Comparison of ENCODE assay signal across 8 mouse cellular contexts in the genomic region with DNA sequence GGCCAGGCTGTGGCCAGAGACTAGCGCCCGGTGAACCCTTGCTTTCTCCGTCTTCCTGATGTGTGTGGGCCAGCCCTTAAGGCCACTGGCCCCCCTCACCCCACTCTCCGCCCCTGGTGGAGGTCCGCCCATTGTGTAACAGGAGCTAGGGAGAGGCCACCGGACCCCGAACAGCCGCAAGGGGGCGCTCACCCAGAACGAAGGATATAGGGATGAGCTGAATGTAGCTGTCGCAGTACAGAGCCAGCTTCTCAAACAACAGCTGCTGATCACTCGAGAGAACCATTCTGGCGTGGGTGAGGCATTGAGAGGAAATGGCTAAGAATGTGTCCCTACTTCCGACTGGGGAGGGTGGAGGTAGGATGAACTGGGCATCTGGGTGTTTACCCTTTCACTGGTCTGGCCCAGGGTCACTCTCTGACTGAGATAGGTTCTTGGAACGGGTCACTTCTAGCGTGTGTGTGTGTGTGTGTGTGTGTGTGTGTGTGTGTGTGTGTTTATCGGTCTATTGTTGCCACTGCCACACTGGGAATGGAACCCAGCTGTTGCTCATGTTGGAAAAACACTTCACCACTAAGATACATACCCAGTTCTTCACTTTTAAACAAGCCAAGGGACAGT. TPM values are rescaled to one million over a fixed set of nuclear protein-coding genes. Genes with fewer than 3 reads are reported as not detected.
A peak's percentile ranks its signal among the peaks of the same experiment; 100 is the strongest.
DNase-seq lines count a peak whose midpoint lies in the region; ATAC-seq and TF ChIP-seq lines count a peak whose summit lies in the region.

No protein-coding gene starts in this region.

- peak overlapping the region; percentile 50 for H3K9ac ChIP-seq in forebrain, embryonic 12.5 days
- H3K9ac ChIP-seq in heart, embryonic 16.5 days (ENCODE audit: low read length) = 0 out of 2 replicates have a peak overlapping the region, but pooled peaks have one; percentile 12
- H3K9ac ChIP-seq in liver, embryonic 14.5 days (replicated peaks) = no peak overlapping the region
- no peak overlapping the region for H3K9ac ChIP-seq in stomach, embryonic 15.5 days

- H3K4me3 ChIP-seq in forebrain, embryonic 12.5 days (replicated peaks) = peak overlapping the region; percentile 37
- H3K4me3 ChIP-seq in heart, embryonic 16.5 days (ENCODE audit: low read length) = peak overlapping the region; percentile 23
- peak overlapping the region in 1 of 2 experiments; percentile 13; a peak in 1 of 4 replicates for H3K4me3 ChIP-seq in liver, embryonic 14.5 days (ENCODE audit: insufficient read depth in 1 of 2, low read depth in 2 of 2, low read length in 2 of 2)
- peak overlapping the region; percentile 20 for H3K4me3 ChIP-seq in stomach, embryonic 15.5 days (replicated peaks)

- peak; percentile 92 for TF ChIP-seq CTCF in liver, embryonic 14.5 days (IDR thresholded peaks at IDR 0.05; ENCODE audit: low read depth)

- ATAC-seq in CD4-positive, CD25-positive, alpha-beta regulatory T cell, adult 4 months = peak; percentile 72
- peak; percentile 89 for ATAC-seq in forebrain, embryonic 12.5 days (ENCODE audit: low FRiP score)
- ATAC-seq in heart, embryonic 16.5 days (replicated peaks; ENCODE audit: extremely low read depth, insufficient read depth, low FRiP score) = peak; percentile 69
- ATAC-seq in liver, embryonic 14.5 days (ENCODE audit: insufficient read depth) = peak; percentile 40
- peak; percentile 79 for ATAC-seq in stomach, embryonic 15.5 days (ENCODE audit: insufficient read depth, low FRiP score, low read depth)

- H3K9me3 ChIP-seq in forebrain, embryonic 12.5 days = no peaks in the 10 kb centered on the region
- no peaks in the 10 kb centered on the region for H3K9me3 ChIP-seq in heart, embryonic 16.5 days (replicated peaks; ENCODE audit: control insufficient read depth, low read length)
- H3K9me3 ChIP-seq in liver, embryonic 14.5 days (ENCODE audit: control insufficient read depth, low read length) = no peaks in the 10 kb centered on the region
- no peaks in the 10 kb centered on the region for H3K9me3 ChIP-seq in stomach, embryonic 15.5 days

- no peak overlapping the region for H3K27ac ChIP-seq in forebrain, embryonic 12.5 days
- H3K27ac ChIP-seq in heart, embryonic 16.5 days (ENCODE audit: low read length) = no peak overlapping the region
- H3K27ac ChIP-seq in liver, embryonic 14.5 days = no peak overlapping the region
- H3K27ac ChIP-seq in stomach, embryonic 15.5 days = no peak overlapping the region

- H3K4me2 ChIP-seq in forebrain, embryonic 12.5 days = peak overlapping the region; percentile 58
- H3K4me2 ChIP-seq in heart, embryonic 16.5 days (ENCODE audit: low read depth, low read length) = peak overlapping the region; percentile 56
- peak overlapping the region; percentile 46 for H3K4me2 ChIP-seq in liver, embryonic 14.5 days (ENCODE audit: low read depth)
- peak overlapping the region; percentile 49 for H3K4me2 ChIP-seq in stomach, embryonic 15.5 days

- H3K27me3 ChIP-seq in forebrain, embryonic 12.5 days = peaks cover 9% of the 10 kb centered on the region; the same call in 1 of the 2 replicates
- no peaks in the 10 kb centered on the region for H3K27me3 ChIP-seq in heart, embryonic 16.5 days (ENCODE audit: control insufficient read depth, insufficient read depth, low read length)
- H3K27me3 ChIP-seq in liver, embryonic 14.5 days (ENCODE audit: control insufficient read depth, insufficient read depth, low read length) = no peaks in the 10 kb centered on the region
- no peaks in the 10 kb centered on the region for H3K27me3 ChIP-seq in stomach, embryonic 15.5 days (replicated peaks)

- H3K4me1 ChIP-seq in forebrain, embryonic 12.5 days = peaks cover 8% of the 10 kb centered on the region; the same call in 1 of the 2 replicates
- H3K4me1 ChIP-seq in heart, embryonic 16.5 days (ENCODE audit: control insufficient read depth, insufficient read depth, low read length) = 0 out of 2 replicates have a peak, but pooled peaks cover 2% of the 10 kb centered on the region
- peaks cover 14 to 30% of the 10 kb centered on the region in 2 experiments for H3K4me1 ChIP-seq in liver, embryonic 14.5 days (replicated peaks; ENCODE audit: control insufficient read depth in 2 of 2, insufficient read depth in 2 of 2, low read length in 1 of 2)
- peaks cover 11% of the 10 kb centered on the region; the same call in 1 of the 2 replicates for H3K4me1 ChIP-seq in stomach, embryonic 15.5 days

- peak; percentile 76 for DNase-seq in c-Kit-positive CD71-positive TER-119-positive erythroid progenitor cells, embryonic 14.5 days (ENCODE audit: low spot score)
- peak; percentile 91 to 93 for DNase-seq in kidney, postnatal 25 days
- no peak for DNase-seq in liver, embryonic 14.5 days (ENCODE audit: low read depth in 3 of 3, low spot score in 3 of 3)
- DNase-seq in neural tube, embryonic 10.5 days (ENCODE audit: extremely low spot score, low spot score) = peak; percentile 97

- no peaks in the 10 kb centered on the region for H3K36me3 ChIP-seq in forebrain, embryonic 12.5 days (replicated peaks)
- H3K36me3 ChIP-seq in heart, embryonic 16.5 days (ENCODE audit: control insufficient read depth, insufficient read depth) = no peaks in the 10 kb centered on the region
- no peaks in the 10 kb centered on the region for H3K36me3 ChIP-seq in liver, embryonic 14.5 days (replicated peaks; ENCODE audit: control insufficient read depth, insufficient read depth, low read depth)
- H3K36me3 ChIP-seq in stomach, embryonic 15.5 days = no peaks in the 10 kb centered on the region

- no peak for TF ChIP-seq EP300 in liver, embryonic 14.5 days (IDR thresholded peaks at IDR 0.05; ENCODE audit: low read depth)

- 6% methylated on average over 17 of the region's 17 CpGs for WGBS in forebrain, embryonic 12.5 days
- 2% methylated on average over 17 of the region's 17 CpGs for whole genome bisulfite sequencing in heart, embryonic 16.5 days
- 7% methylated on average over 17 of the region's 17 CpGs for WGBS in liver, embryonic 14.5 days (ENCODE audit: insufficient replicate concordance)
- WGBS in stomach, embryonic 15.5 days = 7% methylated on average over 17 of the region's 17 CpGs

RNA-seq across cellular contexts. Expression of a gene that starts 8.3 kb away (rescaled TPM):
- under 1 TPM; 0.29 to 0.31 TPM for polyA plus RNA-seq in CD4-positive, CD25-positive, alpha-beta regulatory T cell, adult 4 months (2017; shearing (Covaris generic))
- 1.1 and 1.4 TPM in 2 replicates for polyA plus RNA-seq in forebrain, embryonic 12.5 days (2016; fragmentation: Nextera tagmentation; extraction: Ambion mirVana)
- 0.28 and 0.30 TPM in 2 replicates for polyA plus RNA-seq in heart, embryonic 16.5 days (2015; fragmentation: Nextera tagmentation; extraction: Ambion mirVana)
- 0.08 TPM in 1 of 2 replicates, not detected in the other for polyA plus RNA-seq in liver, embryonic 14.5 days (2012; rRNA removed)
- polyA plus RNA-seq in liver, embryonic 14.5 days (2014; fragmentation: Nextera tagmentation; extraction: Ambion mirVana) = 0.09 and 0.10 TPM in 2 replicates
- polyA plus RNA-seq in stomach, embryonic 15.5 days (2015; fragmentation: Nextera tagmentation; extraction: Ambion mirVana) = 0.80 TPM in 2 replicates

RNA-seq across cellular contexts. Expression of a gene that starts 8.3 kb away (rescaled TPM):
- polyA plus RNA-seq in CD4-positive, CD25-positive, alpha-beta regulatory T cell, adult 4 months (2017; shearing (Covaris generic)) = not detected
- 19.0 and 22.7 TPM in 2 replicates for polyA plus RNA-seq in forebrain, embryonic 12.5 days (2016; fragmentation: Nextera tagmentation; extraction: Ambion mirVana)
- polyA plus RNA-seq in heart, embryonic 16.5 days (2015; fragmentation: Nextera tagmentation; extraction: Ambion mirVana) = 22.1 and 24.0 TPM in 2 replicates
- polyA plus RNA-seq in liver, embryonic 14.5 days (2012; rRNA removed) = 116 and 122 TPM in 2 replicates
- polyA plus RNA-seq in liver, embryonic 14.5 days (2014; fragmentation: Nextera tagmentation; extraction: Ambion mirVana) = 240 and 255 TPM in 2 replicates
- 29.8 and 40.7 TPM in 2 replicates for polyA plus RNA-seq in stomach, embryonic 15.5 days (2015; fragmentation: Nextera tagmentation; extraction: Ambion mirVana)

RNA-seq across cellular contexts. Expression of a gene that starts 12.7 kb away (rescaled TPM):
- polyA plus RNA-seq in CD4-positive, CD25-positive, alpha-beta regulatory T cell, adult 4 months (2017; shearing (Covaris generic)) = 1,000 to 10,000 TPM; 2,170 to 2,387 TPM
- 1,239 and 1,358 TPM in 2 replicates for polyA plus RNA-seq in forebrain, embryonic 12.5 days (2016; fragmentation: Nextera tagmentation; extraction: Ambion mirVana)
- 1,934 and 2,252 TPM in 2 replicates for polyA plus RNA-seq in heart, embryonic 16.5 days (2015; fragmentation: Nextera tagmentation; extraction: Ambion mirVana)
- 1,645 and 1,653 TPM in 2 replicates for polyA plus RNA-seq in liver, embryonic 14.5 days (2012; rRNA removed)
- polyA plus RNA-seq in liver, embryonic 14.5 days (2014; fragmentation: Nextera tagmentation; extraction: Ambion mirVana) = 3,787 and 3,976 TPM in 2 replicates
- polyA plus RNA-seq in stomach, embryonic 15.5 days (2015; fragmentation: Nextera tagmentation; extraction: Ambion mirVana) = 1,700 and 1,987 TPM in 2 replicates

RNA-seq across cellular contexts. Expression of a gene that starts 48.2 kb away (rescaled TPM):
- not detected for polyA plus RNA-seq in CD4-positive, CD25-positive, alpha-beta regulatory T cell, adult 4 months (2017; shearing (Covaris generic))
- 5.6 and 7.4 TPM in 2 replicates for polyA plus RNA-seq in forebrain, embryonic 12.5 days (2016; fragmentation: Nextera tagmentation; extraction: Ambion mirVana)
- polyA plus RNA-seq in heart, embryonic 16.5 days (2015; fragmentation: Nextera tagmentation; extraction: Ambion mirVana) = 31.5 and 46.1 TPM in 2 replicates
- 8.2 and 8.3 TPM in 2 replicates for polyA plus RNA-seq in liver, embryonic 14.5 days (2012; rRNA removed)
- polyA plus RNA-seq in liver, embryonic 14.5 days (2014; fragmentation: Nextera tagmentation; extraction: Ambion mirVana) = 4.4 and 5.1 TPM in 2 replicates
- 17.2 and 17.6 TPM in 2 replicates for polyA plus RNA-seq in stomach, embryonic 15.5 days (2015; fragmentation: Nextera tagmentation; extraction: Ambion mirVana)

Comparison
In these comparisons a context has a peak if more than half of its experiments do, and no peak if none do; other contexts are left out.
1. DNase-seq: peak in c-Kit-positive CD71-positive TER-119-positive erythroid progenitor cells, embryonic 14.5 days (single experiment), kidney, postnatal 25 days (2 of 2) and neural tube, embryonic 10.5 days (single experiment); none in liver, embryonic 14.5 days (0 of 3).
2. H3K9ac ChIP-seq: peak in forebrain, embryonic 12.5 days (single experiment) and heart, embryonic 16.5 days (single experiment); none in liver, embryonic 14.5 days (single experiment) and stomach, embryonic 15.5 days (single experiment).
3. RNA of a gene that starts 8.3 kb away (polyA plus RNA-seq): 116 to 255 TPM in liver, embryonic 14.5 days, 29.8 to 40.7 TPM in stomach, embryonic 15.5 days, 22.1 to 24.0 TPM in heart, embryonic 16.5 days and 19.0 to 22.7 TPM in forebrain, embryonic 12.5 days; not detected in CD4-positive, CD25-positive, alpha-beta regulatory T cell, adult 4 months; every median in the first group is over 10 times any median in the second.
4. Peak in every context shown above with its lines, with median percentiles within 50 percentile points of each other: ATAC-seq and H3K4me2 ChIP-seq.